Mouse (Mus musculus) layer of hippocampus, adult 11-12 months (tissue): ENCODE measurements around the gene Snrnp48.
A peak's percentile ranks its signal among the peaks of the same experiment; 100 is the strongest.

Experiments used
- DNase-seq: peaks from one replicate; pipeline ENCODE4 v3.0.0; 2022; ENCODE audit warnings: low spot score

Gene Snrnp48

GRCm38 (mm10) chr13:38204702-38205482, at the start of gene Snrnp48:
Gene Snrnp48, plus strand, starts transcription at chr13:38204938.
- peak; percentile 90 for DNase-seq

GRCm38 (mm10) chr13:38155523-38155922, 49.2 kb upstream of the Snrnp48 start:
- no peak for DNase-seq

GRCm38 (mm10) chr13:38157635-38158034, 47.1 kb upstream of the Snrnp48 start:
- DNase-seq = no peak

- DNase-seq = no peak
These were observed 42.7 kb upstream of the Snrnp48 start for GRCm38 (mm10) chr13:38162002-38162401.

- DNase-seq = peak; percentile 19
These were observed 42.1 kb upstream of the Snrnp48 start for GRCm38 (mm10) chr13:38162668-38163067.

- no peak for DNase-seq
These were observed 39.8 kb upstream of the Snrnp48 start for GRCm38 (mm10) chr13:38164932-38165331.

GRCm38 (mm10) chr13:38167056-38167455, 37.7 kb upstream of the Snrnp48 start:
- DNase-seq = no peak

GRCm38 (mm10) chr13:38170707-38171144, 34.0 kb upstream of the Snrnp48 start:
- DNase-seq = no peak

- no peak for DNase-seq
These were observed 11.3 kb upstream of the Snrnp48 start for GRCm38 (mm10) chr13:38193406-38193805.

GRCm38 (mm10) chr13:38201413-38201812, 3.3 kb upstream of the Snrnp48 start:
- DNase-seq = no peak

GRCm38 (mm10) chr13:38204171-38204570, 567 bp upstream of the Snrnp48 start:
- no peak for DNase-seq

GRCm38 (mm10) chr13:38211122-38211521, 6.4 kb downstream of the Snrnp48 start:
- no peak for DNase-seq

- DNase-seq = no peak
These were observed 13.9 kb downstream of the Snrnp48 start for GRCm38 (mm10) chr13:38218686-38219085.

GRCm38 (mm10) chr13:38220331-38220730, 15.6 kb downstream of the Snrnp48 start:
- no peak for DNase-seq

- DNase-seq = no peak
These were observed 25.6 kb downstream of the Snrnp48 start for GRCm38 (mm10) chr13:38230177-38230821.

GRCm38 (mm10) chr13:38232411-38232810, 27.7 kb downstream of the Snrnp48 start:
- no peak for DNase-seq

GRCm38 (mm10) chr13:38232856-38233625, 28.3 kb downstream of the Snrnp48 start:
- no peak for DNase-seq

- DNase-seq = no peak
These were observed 29.9 kb downstream of the Snrnp48 start for GRCm38 (mm10) chr13:38234651-38235050.

GRCm38 (mm10) chr13:38235370-38235769, 30.6 kb downstream of the Snrnp48 start:
- no peak for DNase-seq

- DNase-seq = no peak
These were observed 43.4 kb downstream of the Snrnp48 start for GRCm38 (mm10) chr13:38248151-38248550.

GRCm38 (mm10) chr13:38251226-38251625, 46.5 kb downstream of the Snrnp48 start:
- no peak for DNase-seq

- peak; percentile 61 for DNase-seq
These were observed 49.0 kb downstream of the Snrnp48 start for GRCm38 (mm10) chr13:38253696-38254095.

- DNase-seq = no peak
These were observed 54.2 kb downstream of the Snrnp48 start for GRCm38 (mm10) chr13:38258901-38259300.
